Mouse (Mus musculus) left cerebral cortex, postnatal 25 days (tissue): ENCODE results near the gene Ndufb2. TPM values are rescaled to one million over a fixed set of nuclear protein-coding genes. Genes with fewer than 3 reads are reported as not detected.

Experiments used
- DNase-seq, 2 experiments: peaks; one replicate each; pipeline ENCODE4 v3.0.0; 2022; ENCODE audit warnings: low spot score in 2 of 2, mixed read lengths in 1 of 2
- intact Hi-C: fragments of 180-260 bp; cut with DNase I; formaldehyde crosslinking; loops from one replicate; pipeline ENCODE4 v1.15.1; 2025
- total RNA-seq, 2 experiments: library from RNA; stranded (reverse); gene quantifications; 2 replicates each; pipeline ENCODE4 v1.2.3; 2021

The Ndufb2 gene
- total RNA-seq: 100 to 1,000 TPM; 175 to 187 TPM

DNA sequence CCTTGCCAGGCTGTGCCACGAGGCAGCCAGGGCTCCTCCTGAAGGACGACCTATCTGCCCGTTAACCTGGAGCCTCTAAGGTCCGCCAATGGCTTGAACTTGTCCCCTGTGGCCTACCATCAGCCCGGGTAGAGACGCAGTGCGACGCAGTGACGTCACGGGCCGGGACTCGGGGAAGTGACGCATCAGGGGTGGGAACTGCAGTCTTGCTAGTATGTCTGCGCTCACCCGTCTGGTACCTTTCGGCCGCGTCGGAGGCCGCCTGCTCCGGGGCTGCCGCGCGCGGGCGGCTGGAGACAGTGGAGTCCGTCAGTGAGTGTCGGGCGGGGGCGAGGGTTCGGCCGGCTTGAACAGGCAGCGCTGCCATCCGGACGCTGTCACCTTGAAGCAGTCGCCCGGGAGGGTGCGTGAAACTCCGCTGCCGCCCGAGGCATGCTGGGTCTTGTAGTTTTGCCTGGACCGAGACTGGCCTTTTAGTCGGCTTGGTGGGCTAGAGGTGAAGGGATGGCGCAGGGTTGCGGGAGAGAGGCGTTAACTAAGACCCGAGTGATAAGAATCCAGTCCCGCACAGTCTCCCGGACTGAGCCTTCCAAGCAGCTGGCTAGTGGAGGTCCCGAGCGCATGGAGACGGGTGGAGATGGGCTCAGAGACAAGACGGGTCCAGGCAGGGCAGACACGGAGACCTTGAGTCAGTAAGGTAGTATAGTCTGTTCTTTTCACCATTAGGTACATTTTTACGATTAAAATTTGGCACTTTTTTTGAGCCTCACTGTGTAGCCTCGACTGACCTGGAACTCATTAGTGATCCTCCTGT, at the start of gene Ndufb2:
Gene Ndufb2 (plus strand): TSS at position 174 of the 814 bp plus-strand sequence.
- peak; percentile 96 to 97 for DNase-seq
- intact Hi-C loops: no loop called here

DNA sequence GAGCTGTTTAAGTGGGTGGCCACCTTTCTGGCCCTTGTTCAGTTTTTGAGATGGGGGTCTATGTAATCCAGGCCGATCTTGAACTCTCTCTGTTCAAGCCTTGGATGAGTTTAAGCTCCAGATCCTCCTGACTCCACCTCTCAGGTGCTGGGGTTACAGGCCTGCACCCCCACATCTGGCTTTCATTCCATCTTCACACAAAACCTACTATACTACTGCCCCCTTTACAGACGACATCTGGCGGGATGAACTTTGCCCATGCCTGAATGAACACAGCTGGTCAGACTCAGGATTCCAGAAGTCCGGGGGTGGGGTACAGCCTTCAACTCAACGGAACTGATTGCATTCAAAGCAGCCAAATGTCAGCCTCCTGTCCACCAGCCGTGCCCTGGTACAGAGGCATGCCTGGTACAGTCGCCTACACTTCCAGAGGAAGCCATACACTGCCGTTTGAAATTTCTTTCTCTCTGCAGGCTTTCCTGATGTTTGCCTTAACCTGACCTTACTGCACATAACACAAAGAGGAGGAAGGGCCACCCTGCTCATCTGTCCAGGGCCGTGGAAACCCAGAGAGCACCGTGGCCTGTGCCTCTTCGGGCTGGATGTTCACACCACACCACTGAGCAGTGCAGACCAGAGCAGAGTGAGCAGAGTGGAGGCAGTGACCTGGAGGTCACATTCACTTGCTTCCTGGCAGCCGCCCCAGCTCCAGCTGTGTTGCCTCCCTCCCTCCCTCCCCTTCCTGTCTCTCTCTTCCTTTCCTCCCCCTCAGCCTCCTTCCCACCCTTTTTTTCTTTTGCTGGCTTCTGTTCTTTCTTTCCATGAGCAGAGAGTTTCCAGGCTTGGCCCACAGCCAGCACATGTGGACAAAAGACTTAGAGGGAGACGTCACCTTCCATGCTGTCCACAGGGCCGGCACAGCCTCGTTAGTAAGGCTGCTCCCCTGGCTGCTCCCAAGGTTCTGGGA, 49.5 kb upstream of the Ndufb2 start:
- peak; percentile 45 to 59 for DNase-seq
- intact Hi-C loops: no loop called here

GRCm38 (mm10) chr6:39543769-39544420, 48.5 kb upstream of the Ndufb2 start:
- intact Hi-C loops: no loop called here
- no peak for DNase-seq

- intact Hi-C loops: no loop called here
Measured at GRCm38 (mm10) chr6:39545474-39545873, 46.9 kb upstream of the Ndufb2 start.

GRCm38 (mm10) chr6:39548030-39548429, 44.3 kb upstream of the Ndufb2 start:
- intact Hi-C loops: no loop called here
- peak in 1 of 2 experiments; percentile 33 for DNase-seq

More at GRCm38 (mm10) chr6:39545474-39545873, 46.9 kb upstream of the Ndufb2 start:
- DNase-seq: peak in 1 of 2 experiments; percentile 35

GRCm38 (mm10) chr6:39551981-39552636, 40.3 kb upstream of the Ndufb2 start:
- intact Hi-C loops: no loop called here
- DNase-seq: no peak

- DNase-seq: no peak
- intact Hi-C loops: loop anchor here (5.0 kb wide), 1 partner anchor 38 kb away; no protein-coding TSS in a partner anchor
Measured at GRCm38 (mm10) chr6:39554888-39555647, 37.3 kb upstream of the Ndufb2 start.

GRCm38 (mm10) chr6:39555648-39555945, 36.8 kb upstream of the Ndufb2 start:
- DNase-seq: no peak
- intact Hi-C loops: loop anchor here (5.0 kb wide), 1 partner anchor 38 kb away; no protein-coding TSS in a partner anchor

DNA sequence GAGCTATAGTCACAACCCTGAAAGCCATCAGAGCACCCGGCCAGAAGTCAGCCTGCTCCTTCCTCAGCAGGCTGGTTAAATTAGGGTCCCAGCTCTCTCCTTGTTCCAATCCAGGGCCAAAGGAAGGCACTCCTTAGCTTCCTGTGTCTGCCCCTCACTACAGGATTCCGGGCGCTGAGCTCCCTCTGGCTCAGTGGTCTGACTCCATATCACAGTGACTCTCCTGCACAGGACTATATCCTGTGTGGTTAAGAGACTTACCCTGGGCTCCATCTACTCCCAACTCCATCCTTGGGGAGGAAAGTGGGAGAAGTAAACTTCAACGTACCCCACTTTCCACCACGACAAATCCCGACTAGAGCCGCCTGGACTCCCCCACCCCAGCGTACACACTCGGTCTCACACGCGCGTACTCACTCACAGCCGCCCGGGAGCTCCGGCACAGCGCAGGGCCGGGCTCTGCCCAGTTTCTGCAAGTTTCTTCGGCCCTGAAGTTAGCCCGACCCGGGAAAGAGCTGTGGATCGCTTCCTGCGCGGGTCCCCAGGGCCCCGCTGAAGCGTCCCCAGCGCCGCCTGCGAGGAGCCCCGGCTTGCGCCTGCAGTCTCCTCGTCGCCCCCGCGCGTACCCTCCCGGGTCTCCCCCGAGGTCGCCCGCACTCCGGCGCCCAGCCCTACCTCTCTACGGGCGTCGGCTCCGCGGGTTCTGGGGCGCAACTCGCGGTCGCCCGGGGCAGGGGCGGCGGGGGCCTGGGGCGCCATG, 35.3 kb upstream of the Ndufb2 start:
- DNase-seq: peak; percentile 20 to 37
- intact Hi-C loops: loop anchor here (5.0 kb wide), 1 partner anchor 40 kb away; no protein-coding TSS in a partner anchor

GRCm38 (mm10) chr6:39557723-39558261, 34.6 kb upstream of the Ndufb2 start, which contains the start of gene Dennd2a:
TSS of gene Dennd2a (minus strand) at chr6:39557867.
- intact Hi-C loops: loop anchor here (5.0 kb wide), 1 partner anchor 40 kb away; no protein-coding TSS in a partner anchor
- DNase-seq: peak; percentile 86

DNA sequence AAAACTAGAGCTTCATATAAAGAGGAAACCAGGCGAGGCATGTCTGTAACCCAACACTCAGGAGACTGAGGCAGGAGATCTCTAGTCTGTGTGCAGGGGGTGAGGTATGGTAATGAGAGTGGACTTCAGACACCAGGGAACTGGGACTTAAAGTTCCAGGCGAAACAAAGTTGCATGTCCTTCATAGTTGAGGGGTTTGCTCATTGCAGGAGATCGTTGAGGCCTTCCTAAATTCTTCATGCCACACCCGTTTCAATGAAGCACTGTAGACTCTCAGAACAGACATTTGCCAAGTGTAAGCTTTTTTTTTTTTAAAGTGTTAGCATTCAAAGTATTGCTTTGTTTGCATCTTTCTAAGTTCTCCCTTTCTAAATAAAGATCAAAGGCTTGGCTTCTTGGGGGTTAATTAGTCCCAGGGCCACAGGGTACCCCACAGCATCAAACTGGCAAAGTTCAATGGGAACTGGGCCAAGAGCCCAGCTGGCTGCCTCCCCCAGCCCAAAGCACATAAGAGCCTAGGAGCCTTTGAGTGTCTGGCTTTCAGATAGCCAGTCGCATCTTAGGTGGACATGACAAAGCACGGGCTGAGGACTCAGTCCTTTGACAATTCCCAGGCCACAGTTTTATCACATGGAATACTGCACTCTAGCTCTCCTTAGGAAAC, 33.0 kb upstream of the Ndufb2 start:
- intact Hi-C loops: loop anchor here (5.0 kb wide), 1 partner anchor 42 kb away; no protein-coding TSS in a partner anchor
- DNase-seq: no peak

DNA sequence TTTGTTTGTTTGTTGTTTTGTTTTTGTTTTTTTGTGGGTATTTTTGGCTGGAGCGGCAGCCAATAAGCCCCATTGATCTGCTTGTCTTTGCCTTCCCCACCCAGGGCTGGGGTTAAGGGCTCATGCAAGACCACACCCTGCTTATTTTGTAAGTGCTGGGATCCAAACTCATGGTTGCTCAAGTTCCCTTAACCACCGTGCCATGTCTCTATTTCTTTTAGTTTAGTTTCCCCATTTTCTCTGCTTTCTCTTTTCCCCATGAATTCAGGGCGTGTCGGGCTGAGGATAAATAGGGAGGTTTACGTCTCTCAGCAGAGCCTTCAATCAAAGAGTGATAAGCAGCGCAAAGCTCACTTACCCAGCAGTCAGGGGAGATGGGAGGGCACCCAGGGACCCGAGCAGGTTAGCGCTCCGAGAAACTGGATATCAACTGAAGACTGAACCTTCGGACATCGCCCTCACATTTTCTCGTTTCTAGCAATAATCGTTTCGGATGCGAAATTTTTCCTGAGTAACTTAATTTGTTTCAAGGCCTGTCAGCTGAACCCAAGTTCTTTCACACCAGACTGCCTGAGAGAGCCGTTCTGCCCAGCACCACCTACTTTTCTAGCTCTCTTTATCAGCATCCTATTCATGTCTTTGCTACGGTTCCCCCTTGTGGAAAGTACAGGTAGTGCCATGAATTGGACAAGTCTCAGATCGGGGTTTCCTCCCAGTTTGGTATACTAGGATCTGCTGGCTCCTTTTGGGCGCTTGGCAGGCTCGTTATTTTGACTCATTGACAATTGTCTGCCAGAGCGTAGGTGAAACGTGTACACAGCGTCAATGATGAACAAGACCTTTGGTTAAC, 30.0 kb upstream of the Ndufb2 start:
- intact Hi-C loops: loop anchor here (1.0 kb wide), 1 partner anchor 99 kb away; no protein-coding TSS in a partner anchor
- peak; percentile 88 to 95 for DNase-seq

DNA sequence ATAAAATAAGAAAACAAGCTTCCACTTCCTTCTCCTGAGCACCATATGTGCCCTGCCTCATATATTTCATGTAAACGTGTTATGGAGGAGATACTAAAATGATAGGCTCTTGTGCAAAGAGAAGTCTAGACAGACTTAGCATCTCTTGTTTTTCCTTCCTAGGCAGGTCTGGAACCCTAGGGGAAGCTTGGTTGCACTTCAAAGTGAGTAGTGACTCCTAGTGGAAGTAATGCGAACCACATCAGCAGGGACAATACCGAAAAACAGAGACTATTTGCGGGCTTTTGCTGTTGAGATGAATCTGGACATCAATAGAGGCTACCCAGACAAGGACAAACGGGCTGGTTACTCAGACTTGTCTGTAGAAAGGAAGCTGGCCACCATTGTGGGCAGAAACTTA, 24.8 kb upstream of the Ndufb2 start:
- peak in 1 of 2 experiments; percentile 55 for DNase-seq
- intact Hi-C loops: loop anchor here (1.0 to 5.0 kb wide), 2 partner anchors 104 to 150 kb away; no protein-coding TSS in a partner anchor

DNA sequence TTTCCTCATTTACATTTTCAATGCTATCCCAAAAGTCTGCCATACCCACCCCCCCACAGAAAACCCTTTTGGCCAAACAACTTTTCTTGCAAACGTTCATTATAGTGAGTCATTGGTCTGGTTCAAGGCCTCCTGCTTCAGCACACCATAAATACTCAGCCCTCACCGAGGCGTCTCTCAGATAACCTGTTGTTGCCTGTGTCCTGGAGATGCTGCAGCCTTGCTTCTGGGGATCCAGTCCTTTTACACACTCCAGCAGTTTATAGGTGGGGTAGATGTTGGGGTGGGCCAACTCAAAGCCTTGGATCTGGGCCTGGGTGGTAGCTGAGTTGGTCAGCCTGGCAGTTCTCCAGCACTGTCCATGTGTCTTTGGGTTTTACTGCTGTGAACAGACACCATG, 21.9 kb upstream of the Ndufb2 start:
- DNase-seq: no peak
- intact Hi-C loops: no loop called here

DNA sequence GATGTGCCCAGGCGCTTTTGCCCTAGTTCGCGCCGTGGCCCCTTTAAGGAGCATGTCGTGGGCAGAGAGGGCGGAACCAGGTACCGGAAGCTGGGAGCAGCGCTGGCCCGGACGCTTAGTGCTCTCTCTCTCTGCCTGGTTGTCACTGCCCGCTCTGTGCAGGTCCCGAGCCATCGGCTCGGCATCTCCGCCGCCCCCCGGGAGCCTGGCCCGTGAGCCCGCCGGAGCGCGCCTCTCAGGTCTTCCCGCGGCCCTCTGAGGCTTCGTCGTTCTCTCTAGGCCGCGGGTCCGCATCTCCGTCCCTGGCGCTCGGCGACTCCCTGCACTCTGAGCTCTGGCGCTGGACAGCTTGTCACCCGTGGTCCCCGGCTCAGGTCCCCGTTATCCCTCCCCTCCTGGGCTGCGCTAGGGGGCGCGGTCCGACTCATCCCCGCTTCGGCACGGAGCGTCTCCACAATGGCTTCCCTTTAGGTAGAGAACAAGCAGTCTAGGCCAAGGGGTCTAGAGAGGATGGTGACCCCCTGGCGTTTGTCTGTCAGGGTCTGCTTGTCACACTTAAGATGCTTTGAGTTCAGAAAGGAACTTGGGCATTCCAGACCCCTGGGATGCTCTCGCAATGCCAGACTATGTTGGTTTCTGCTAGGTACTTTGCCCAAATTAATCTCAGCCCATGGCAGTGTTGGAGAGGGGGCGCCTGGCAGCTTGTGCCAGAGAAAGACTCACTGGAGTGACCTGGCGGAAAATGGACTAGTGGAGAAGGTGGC, 18.4 kb upstream of the Ndufb2 start, which contains the start of gene Adck2:
Gene Adck2 (plus strand): TSS at position 83 of the 764 bp plus-strand sequence.
- DNase-seq: peak; percentile 78 to 87
- intact Hi-C loops: no loop called here
